Mouse (Mus musculus) cerebellum, adult 8-10 months (tissue): ENCODE measurements around the gene Tm9sf2.
"Not testable (repeated sequence)": the region's sequence is repeated elsewhere in the genome, so short reads cannot be mapped to it uniquely, and the experiment has no call there.

ENCODE experiments used
- DNase-seq: peaks from one replicate; pipeline ENCODE4 v3.0.0; 2022

The Tm9sf2 gene

DNA sequence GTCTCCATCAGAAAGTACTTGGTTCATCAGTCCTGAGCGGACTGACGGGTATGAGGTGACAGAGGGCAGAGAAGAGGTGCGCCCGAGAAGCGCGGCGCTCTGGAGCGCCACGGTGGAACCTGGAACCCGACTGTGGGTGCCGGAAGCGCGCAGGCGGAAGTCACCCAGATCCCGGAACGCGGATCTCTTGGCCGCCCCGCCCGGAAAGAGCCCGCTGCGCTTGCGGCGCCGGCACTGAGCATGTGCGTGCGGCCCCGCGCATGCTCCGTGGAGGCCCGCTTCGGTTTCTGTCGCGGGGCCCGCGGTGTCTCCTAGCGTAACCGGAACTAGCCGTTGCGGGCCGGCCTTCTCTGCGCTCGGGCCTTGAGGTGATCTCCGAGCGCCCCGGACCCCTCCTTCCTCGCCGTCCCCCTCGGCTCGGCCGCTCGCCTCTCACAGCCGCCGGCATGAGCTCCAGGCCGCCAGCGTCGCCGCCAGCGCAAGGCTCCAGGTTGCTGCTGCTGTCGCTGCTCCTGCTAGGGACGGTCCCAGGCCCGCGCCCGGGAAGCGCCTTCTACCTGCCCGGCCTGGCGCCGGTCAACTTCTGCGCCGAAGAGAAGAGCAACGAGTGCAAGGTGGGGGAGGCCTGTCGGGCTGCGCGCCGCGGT is at the start of gene Tm9sf2:
Gene Tm9sf2, plus strand, starts transcription at position 217 of the 647 bp plus-strand sequence.
- DNase-seq, result peak; percentile 93

DNA sequence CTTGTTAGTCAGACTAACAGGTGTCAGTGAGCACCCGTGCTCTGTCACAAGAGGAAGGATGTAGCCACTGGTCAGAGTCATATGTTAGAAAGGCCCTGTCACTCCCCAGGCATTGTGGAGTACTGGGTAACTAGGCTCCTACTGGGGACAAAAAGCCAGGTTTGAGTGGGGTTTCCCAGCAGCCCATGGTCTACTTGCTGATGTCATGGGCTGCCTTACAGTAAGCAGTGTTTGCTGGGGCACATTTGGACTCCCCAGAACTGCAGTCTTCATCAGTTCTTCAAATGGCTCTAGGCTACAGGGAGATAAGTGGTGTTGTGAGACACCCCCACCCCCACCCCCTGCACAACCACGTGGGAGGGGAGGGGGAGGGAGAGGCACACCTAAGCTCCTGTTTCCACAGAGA is 48.9 kb upstream of the Tm9sf2 start:
- DNase-seq, result no peak

DNA sequence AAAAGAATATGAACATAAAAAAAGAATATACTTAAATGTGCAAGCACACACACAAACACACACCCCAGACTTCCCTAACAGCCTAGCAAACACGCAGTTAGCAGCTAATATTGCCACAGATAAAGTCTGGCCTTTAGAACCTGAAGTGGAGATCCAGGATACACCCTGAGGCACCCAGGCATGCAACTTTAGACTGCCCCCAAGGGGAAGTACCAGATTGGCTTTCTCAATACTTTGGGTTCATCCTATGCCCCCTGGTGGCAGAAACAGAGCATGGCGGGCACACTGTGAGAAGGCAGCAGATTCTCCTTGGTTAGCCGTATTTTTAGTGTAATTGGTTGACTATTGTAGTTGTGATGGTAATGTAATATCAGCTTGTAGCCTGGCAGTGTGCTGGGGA is 46.2 kb upstream of the Tm9sf2 start:
- DNase-seq, result peak; percentile 60

DNA sequence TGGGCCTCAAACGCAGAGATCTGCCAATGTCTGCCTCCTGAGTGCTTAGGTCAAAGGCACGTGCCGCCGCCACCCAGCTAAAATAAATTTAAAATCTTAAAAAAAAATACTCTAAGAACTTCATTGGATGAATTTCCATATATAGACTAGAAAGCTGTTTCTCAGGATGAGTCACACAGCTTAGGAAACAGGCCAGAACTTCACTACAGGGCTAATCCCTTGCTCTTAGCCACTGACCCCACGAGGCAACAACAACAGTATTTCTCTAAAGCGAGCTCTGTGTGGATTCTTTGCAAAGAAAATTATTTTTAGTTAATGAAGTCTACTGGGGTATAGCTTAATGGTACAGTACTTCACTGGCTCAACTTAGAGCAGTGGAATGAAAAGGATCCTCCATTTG is 45.5 kb upstream of the Tm9sf2 start:
- no peak for DNase-seq

DNA sequence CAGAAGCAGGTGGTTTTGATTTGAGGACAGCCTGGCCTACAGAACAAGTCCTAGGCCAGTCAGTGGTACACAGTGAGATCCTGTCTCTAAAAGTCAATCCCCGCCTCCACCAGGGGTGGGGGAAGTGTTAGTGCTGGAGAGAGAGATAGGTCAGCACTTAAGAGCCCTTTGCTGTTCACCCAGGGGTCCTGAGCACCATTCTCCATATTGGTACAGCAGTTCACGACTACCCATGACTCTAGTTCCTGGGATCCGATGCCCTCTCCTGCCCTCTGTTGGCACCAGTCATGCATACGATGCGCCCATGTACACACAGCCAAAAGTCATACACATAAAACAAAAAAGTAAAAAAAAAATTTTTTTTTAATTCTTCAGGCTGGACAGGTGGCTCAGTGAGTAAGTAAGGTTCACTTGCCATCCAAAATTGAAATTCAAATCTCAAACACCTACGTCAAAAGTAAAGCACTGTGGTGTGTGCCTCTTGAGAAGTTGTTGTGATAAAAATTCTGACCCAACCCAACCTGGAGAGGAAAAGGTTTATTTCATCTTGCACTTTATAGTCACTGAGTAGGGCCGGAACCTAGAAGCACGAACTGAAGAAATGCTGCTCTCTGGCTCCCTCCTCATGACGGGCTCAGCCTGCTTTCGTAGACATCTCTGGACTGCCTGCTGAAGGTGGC is 44.3 kb upstream of the Tm9sf2 start:
- no peak for DNase-seq

DNA sequence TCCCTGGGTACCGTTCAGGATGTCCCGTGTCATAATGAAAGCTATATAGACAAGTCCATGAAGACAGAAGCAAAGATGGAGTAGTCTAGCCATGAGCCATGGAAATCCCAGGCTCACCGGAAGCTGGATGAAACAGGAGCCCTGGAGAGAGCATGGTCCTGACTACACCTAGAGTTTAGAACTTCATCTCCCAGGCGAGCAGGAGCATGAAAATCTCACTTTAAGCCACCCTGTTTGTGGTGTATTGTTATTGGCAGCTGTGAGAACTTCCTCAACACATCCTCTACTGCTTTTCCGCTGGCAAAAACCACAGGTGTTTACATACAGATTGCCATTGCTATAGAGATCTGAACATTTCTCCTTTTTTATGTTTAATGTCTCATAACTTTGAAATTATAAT is 43.2 kb upstream of the Tm9sf2 start:
- DNase-seq, result no peak

DNA sequence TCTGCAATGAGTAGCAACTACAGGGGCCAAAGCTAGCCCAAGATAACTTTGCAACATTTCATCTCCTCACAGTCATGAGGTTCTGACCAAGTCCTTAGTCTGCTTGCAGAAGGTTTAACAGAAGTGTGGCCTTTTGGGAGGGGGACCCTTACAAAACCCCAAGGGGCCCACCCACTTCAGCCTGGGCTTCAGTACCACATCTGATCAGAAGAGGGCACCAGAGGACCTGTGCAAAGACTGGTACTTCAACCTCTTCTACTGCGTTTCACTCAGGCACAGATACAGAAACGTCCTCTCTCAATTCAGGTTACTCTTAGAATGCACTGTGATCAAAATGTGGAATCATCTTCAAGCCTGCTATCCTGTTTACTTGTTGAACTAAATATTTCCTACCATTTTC is 42.3 kb upstream of the Tm9sf2 start:
- DNase-seq, result peak; percentile 52

DNA sequence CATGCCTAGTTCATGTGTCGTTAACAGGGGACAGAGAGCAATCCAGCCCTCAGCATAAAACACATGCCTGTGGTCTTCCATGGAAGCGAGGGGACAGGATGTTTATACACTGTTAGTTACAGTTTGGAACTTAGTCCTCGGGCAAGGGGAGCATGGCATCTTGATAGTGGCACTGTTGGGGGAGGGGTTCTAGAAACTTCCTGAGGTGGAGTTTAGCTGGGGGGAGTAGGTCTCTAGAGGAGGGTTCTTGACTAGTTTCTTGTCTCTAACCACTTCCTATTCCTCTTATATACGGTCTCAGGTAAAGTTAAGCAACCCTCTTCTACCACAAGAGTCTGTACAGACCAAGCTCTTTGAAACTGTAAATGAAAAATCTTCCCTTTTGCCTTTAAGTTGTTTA is 40.6 kb upstream of the Tm9sf2 start:
- DNase-seq, result no peak

DNA sequence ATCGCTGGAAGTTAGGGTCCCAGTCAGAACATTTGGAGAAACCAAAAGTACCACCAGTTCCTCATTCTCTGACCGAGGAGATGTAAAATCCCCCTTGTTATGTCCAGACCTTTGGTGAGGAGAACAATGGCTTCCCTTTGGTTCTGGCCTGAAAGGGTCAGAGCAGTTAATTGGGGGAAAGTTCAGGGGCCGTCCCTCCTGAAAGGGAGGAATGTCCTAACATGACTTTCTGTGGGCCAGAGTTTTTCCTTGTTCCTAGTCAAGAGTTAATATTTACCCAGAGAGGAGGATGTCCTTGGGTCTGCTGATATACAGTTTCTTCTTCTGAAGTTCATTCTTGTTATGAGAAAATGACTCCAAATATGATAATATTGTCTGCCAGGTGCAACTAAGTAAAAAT is 38.8 kb upstream of the Tm9sf2 start:
- DNase-seq, result not testable (repeated sequence)

DNA sequence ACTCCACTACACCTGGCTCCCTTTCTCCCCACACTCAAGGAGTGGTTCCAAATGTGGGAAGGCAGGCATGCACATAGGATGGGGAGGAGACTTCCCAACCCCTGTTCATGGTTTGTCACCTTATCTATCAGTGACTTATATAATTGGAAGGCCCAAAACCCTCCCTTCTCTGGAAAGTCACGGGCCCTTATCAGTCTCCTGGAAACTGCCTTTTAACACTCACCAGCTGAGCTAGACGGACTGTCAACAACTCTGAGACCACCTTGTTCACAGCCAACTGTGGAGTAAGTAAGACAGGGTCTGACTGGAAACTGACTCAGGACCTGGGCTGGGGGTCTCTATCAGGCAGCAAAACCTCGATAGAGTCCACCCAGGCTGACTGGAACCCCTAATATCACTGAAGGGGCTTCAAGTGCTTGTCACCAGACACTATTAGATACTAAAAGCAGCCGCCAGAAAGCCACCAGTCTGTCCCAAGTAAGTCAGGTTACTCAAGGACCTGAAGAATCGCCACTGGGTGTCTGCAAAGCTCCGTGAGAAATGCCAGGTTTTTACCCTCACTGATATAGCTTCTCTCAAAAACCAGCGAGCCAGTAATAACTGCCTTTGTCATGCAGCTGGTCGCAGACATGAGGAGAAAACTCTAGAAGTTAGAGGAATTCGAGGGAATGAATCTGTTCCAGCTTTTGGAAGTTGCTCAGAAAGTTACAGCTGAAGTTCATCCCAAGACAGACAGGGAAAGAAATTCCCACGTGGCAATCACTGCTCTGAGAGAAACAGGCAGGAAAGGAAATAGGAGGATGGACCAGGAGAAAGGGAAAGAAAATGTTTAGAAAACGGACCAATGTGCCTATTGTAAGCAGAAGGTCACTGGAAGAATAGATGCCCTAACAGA is 37.8 kb upstream of the Tm9sf2 start:
- DNase-seq, result no peak

DNA sequence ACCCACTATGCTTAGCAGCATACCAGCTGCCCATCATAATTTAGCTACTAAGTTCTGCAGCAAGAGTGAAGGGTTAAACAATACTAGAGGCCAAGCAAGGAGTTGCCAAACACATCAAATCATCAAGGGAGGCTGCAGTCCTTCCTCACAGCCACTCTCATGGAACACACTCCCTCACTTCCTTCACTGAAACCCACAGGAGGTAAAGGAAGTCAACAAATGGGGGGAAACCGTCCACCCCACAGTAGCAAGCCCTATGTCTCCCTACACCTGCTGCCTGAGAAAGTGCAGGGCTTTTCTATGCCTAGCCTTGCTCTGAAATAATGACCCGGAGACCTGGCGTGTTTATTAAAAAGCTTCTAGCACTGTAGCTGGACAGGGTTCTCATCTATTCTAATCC is 36.9 kb upstream of the Tm9sf2 start:
- no peak for DNase-seq

DNA sequence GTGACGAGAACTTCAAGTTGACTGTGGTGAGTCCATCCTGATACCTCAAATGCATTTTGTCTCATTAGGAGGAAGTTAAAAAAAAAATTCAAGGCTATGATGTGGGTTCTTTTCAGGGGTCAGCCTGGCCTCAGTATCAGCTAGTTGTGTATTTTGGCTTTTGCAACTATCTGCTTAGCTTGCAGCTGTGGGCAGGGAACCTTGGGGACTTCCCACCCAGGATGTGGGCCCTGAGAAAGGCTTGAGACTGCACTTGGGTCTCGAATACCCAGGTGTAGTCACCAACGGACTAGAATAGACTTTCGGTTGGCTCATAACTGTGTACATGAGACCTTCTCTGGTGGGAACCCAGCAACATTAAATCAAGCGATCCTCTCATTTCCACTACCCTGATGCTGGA is 33.4 kb upstream of the Tm9sf2 start:
- DNase-seq, result no peak

DNA sequence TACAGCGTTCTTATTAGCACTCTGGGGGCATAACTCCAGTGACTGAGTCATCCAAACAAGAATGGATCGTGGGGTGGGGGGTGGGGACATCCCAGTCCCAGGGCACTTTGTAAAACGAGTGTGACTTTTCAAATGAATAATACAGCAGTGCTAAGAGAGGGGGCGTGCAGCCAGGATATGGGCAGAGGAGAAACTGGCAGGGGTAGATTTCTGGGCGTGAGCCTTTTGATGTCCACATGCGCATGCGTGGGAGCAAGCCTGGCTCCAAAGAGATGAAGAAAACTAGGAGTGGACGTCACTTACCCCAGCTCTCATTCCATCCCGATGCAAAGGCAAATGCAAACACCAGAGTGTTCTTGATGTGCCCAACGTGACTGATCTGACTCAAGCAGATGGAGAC is 32.5 kb upstream of the Tm9sf2 start:
- no peak for DNase-seq

DNA sequence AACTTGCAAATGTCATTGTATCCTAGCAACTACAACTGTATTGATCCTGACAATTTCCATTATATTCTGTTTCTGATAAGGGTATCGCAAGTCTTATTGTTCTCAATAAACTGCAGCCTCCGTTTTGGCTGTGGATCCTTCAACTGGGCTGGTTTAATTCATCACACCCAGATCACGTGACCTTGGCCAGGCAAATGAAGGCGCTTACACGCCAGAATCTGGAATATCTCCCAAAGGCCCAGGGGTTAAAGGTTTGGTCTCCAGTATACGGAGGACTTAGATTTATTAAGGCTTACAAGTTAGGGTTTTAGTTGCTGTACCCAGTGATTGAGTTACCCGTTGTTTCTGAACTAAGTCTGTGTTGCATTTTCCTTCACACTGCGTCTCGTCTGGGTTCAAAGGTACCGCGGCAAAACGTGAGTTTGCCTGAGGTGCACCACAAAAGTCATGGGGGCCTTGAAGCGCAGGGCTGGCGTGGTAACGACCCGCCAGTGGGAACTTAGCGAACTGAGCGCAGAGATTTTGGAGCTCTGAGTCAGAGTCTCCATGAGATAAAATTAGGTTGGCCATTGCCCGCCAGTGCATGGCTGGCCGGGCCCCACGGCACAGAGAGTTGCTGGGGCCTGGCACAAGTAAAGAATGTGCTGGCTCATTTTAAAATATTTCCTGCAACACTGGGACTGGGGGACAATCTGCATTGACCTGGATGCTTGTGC is 31.2 kb upstream of the Tm9sf2 start:
- DNase-seq, result no peak

DNA sequence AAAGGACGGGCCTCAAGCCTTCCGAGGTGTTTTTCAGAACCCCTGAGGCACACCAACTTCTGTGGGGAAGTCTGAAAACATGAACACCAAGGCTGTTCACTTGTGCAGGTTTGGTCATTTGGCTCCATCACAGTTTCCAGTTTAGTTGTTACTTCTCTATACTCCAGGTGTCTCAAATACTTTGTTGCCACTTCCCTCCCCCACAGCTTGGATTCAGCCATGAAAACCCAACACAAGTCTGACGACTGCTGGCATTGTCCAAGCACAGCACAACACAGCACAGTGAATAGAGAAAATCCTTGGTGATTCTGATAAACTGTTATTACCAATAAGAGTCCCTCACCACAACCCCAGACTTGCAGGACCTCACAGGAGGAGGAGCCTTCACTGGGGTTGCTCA is 29.8 kb upstream of the Tm9sf2 start:
- DNase-seq, result no peak

DNA sequence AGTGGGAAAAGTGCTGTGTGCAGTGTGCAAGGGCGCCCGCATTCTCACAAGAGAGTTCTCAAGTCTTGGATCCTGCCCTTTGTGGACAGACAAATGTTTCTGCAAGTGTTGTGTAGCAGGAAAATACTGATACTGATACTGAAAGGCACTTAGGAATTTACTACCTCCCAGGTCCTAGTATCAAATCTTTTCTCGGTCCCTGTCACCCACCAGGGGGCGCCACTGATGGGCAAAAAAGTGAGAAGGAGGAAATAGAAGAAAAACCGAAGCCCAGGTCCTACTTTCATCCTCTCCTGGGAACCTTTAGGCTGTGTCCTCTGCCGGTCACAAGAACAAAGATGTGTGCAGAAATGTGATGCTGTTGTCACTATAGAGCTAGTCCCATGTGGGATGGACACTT is 27.4 kb upstream of the Tm9sf2 start:
- DNase-seq, result peak; percentile 49

DNA sequence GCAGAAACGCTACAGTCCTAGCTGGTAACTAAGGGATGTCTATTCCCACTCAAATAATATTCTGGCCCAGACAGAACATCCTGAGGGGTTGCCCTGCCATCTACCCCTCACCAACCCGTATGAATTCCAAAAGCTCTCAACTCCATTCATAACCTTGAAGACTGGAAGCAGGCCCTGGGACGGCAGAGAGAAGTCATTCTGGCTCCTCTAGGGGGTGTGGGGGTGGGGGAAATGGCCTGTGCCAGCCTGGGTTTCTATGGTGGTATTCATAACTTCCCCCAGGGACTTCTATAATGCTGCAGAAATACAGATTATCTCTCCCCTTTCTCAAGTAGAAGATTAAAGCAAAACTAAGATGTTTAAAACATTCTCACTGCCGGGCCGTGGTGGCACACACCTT is 26.9 kb upstream of the Tm9sf2 start:
- no peak for DNase-seq

DNA sequence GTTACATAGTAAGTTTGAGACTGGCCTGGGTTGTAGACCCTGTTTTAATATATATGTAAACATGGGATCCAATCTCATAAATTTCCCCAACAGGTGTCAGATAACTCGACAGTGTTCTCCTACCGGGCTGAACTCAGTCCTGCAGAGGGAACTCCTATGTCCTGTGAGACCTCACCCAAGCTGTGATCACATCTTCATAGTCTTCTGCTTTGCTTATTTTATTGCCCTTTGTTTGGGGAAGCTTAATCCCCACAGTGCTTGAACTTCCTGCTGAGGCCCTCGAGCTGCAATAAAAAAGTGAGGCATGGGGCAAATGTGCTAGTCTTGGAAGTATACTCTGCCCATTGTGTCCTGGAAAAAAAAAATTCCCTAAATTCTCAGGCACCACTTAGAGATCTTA is 25.5 kb upstream of the Tm9sf2 start:
- no peak for DNase-seq

DNA sequence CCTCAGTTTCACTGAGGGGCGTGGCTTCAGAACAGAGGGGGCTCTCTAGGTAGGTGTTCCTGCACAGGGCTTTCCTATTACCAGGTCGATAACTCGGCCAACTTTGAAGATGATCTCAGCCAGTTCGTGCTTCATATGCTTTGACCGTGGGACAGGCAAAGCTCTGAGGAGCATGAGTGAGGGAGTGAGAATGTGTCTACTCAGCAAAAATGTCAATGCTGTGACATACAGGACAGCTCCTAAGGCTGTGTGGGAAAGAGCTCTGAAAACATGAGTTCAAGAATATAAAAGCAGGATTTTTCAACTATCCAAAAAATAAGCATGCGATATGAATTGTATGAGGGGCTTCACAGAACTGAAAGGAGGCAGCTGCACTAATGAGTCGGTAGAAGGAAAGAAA is 23.3 kb upstream of the Tm9sf2 start:
- no peak for DNase-seq

DNA sequence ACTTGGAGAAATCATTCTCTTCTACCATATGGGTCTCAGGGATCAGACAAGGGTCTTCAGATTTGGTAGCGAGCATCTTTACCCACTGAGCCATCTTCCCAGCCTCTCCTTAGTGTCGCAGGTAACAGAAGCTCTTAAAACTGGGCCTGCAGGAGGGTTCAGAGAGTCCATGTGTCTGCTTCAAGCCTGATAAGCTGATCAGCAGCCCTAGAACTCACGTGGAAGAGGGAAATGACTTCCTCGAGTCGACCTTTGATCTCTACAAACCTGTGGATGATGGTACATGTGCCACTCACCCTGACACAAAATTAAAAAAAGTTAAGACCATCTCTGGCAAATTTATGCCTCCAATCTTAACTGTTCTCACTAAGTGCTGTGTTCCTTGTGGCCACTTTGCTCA is 18.9 kb upstream of the Tm9sf2 start:
- DNase-seq, result no peak

DNA sequence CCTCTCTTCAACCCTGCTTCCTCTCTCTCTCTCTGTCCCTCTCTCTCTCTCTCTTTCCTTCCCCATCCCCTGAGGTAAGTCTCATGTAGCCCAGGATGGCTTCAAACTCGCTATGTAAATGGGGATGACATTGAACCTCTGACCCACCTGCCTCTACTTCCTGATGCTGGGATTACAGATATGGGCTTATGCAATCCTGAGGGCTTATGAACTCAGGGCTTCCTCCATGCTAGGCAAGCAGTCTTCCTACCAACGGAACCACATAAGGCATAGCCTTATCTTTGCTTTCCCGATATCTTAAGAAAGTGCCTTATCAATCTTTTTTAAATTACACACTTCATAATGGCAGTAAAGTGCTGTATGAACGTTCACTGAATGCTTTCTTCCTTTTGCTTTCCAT is 14.5 kb upstream of the Tm9sf2 start:
- DNase-seq, result no peak

DNA sequence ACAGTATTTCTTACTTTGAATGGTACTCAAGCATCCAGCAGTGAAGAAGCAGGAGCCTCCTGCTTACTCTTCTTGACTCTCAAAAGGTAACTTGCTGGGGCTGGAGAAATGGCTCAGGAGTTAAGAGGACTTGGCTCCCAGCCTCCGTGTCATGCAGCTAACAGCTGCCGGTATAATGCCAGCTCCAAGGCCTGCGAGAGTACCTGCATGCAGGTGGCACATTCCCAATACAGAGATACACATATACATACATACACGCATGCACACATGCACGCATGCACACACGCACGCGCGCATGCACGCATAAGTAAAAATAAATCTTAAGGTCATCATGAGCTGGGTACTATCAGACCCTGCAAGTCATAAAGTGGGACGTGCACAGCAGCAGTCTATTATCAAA is 10.5 kb upstream of the Tm9sf2 start:
- DNase-seq, result no peak

DNA sequence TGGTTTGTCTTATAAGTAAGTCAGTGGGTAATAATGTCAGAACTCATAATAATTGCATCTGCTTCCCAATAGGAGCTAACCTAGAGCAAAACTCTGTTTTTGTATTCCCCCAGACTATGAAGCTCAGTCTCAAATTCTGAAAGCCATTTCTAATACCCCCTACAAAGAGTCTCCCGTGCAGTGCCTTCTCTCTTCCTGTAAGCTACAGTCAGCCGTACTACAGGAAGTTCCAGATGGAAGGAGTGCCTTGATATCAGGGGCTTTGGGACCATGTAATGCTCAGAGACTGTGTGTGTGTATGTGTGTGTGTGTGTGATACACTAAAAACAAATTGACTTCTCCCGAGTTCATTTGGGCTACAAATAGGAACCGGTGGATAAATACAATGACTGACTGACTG is 7.3 kb upstream of the Tm9sf2 start:
- no peak for DNase-seq
